Mouse (Mus musculus) kidney, embryonic 15.5 days (tissue): ENCODE measurements at regions not wholly inside any gene's neighbourhood (a gene's known extent, or its start where the extent isn't known, plus 50 kb on each side); places are given as distances from the start of the nearest gene placed in this dataset.
A peak's percentile ranks its signal among the peaks of the same experiment; 100 is the strongest.
"Not testable (repeated sequence)": the region's sequence is repeated elsewhere in the genome, so short reads cannot be mapped to it uniquely, and the experiment has no call there.

ENCODE experiments used
- ATAC-seq: fragments of 200-750 bp; cut with Nextera tagmentation; replicated peaks from 2 replicates; pipeline ENCODE4 v1.8.0; 2017; ENCODE audit warnings: moderate TSS enrichment; ENCODE audit not compliant: low FRiP score
- H3K27ac ChIP-seq: fragments of 300-500 bp; sonication (generic); 2 replicates; pipeline ENCODE4 v1.5.1; 2015; ENCODE audit warnings: mild to moderate bottlenecking, inconsistent platforms
- H3K27me3 ChIP-seq: fragments of 300-500 bp; sonication (generic); 2 replicates; pipeline ENCODE4 v1.6.1; 2015; ENCODE audit warnings: inconsistent platforms
- H3K36me3 ChIP-seq: fragments of 300-500 bp; sonication (generic); 2 replicates; pipeline ENCODE4 v1.6.1; 2015; ENCODE audit warnings: inconsistent platforms
- H3K4me1 ChIP-seq: fragments of 300-500 bp; sonication (generic); 2 replicates; pipeline ENCODE4 v1.6.1; 2015; ENCODE audit warnings: inconsistent platforms
- H3K4me2 ChIP-seq: fragments of 300-500 bp; sonication (generic); 2 replicates; pipeline ENCODE4 v1.6.1; 2015; ENCODE audit warnings: moderate library complexity, mild to moderate bottlenecking, inconsistent platforms
- H3K4me3 ChIP-seq: fragments of 300-500 bp; sonication (generic); replicated peaks from 2 replicates; pipeline ENCODE4 v1.5.1; 2015; ENCODE audit warnings: mild to moderate bottlenecking, inconsistent platforms
- H3K9ac ChIP-seq: fragments of 300-500 bp; sonication (generic); 2 replicates; pipeline ENCODE4 v1.6.1; 2015; ENCODE audit warnings: mild to moderate bottlenecking, inconsistent platforms
- H3K9me3 ChIP-seq: fragments of 300-500 bp; sonication (generic); replicated peaks from 2 replicates; pipeline ENCODE4 v1.6.1; 2016; ENCODE audit warnings: inconsistent platforms
- WGBS: fragments of 180-500 bp; shearing (Covaris S2); methylation state at CpG from one replicate; pipeline ENCODE4 v1.1.7; 2015; ENCODE audit warnings: mixed read lengths; 5-methylcytosine and 5-hydroxymethylcytosine counted together

DNA sequence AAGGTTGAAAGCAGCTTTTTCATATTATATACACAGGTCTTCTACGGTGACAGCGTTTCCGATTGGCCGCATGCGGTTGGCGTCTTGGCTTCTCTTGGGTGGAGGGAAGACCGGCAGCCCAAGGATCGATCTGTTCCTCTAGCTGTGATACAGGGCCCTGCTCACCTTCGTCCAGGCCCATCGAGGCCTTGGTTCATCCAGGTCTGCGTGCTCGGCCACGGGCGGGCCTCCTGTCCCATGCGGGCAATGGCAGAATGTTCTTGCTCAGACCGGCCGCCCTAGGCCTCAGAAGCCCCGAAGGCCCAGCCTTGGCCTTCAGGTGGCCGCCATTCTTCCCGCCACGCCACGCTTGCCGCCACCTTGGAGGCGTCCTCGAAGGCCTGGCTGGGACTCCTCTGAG lies 194.4 kb upstream of the Ppp6c start:
- H3K4me3 ChIP-seq, result no peak overlapping the region
- H3K27ac ChIP-seq, result no peak overlapping the region
- H3K4me1 ChIP-seq, result no peaks in the 10 kb centered on the region
- H3K9ac ChIP-seq, result no peak overlapping the region
- no peak for ATAC-seq
- WGBS, result 94% methylated on average over 25 of the region's 25 CpGs
- no peak overlapping the region for H3K4me2 ChIP-seq
- no peaks in the 10 kb centered on the region for H3K36me3 ChIP-seq
- H3K9me3 ChIP-seq, result no peaks in the 10 kb centered on the region
- no peaks in the 10 kb centered on the region for H3K27me3 ChIP-seq

DNA sequence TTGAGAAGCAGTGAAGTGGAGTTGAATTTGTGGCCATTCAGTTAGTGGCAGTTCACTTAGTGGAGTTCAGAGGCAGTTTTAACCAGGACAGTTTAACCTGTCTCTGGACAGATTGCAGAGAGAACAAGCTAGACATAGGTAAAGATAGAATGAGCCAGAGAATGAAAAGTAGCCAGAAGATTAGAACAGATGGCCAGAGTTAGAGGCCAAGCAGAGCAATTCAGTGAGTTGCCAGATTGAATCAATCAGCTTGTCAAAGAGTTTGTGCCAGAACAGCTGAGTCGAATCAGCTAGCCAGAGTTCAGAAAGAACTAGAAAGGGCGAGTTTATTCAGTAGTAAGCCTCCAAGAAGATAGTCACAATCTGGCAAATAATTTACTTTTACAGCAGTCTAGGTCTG lies 174.1 kb upstream of the Ppp6c start:
- H3K4me1 ChIP-seq, result no peaks in the 10 kb centered on the region
- no peak for ATAC-seq
- H3K9me3 ChIP-seq, result no peaks in the 10 kb centered on the region
- H3K36me3 ChIP-seq, result no peaks in the 10 kb centered on the region
- no peaks in the 10 kb centered on the region for H3K27me3 ChIP-seq
- no peak overlapping the region for H3K4me3 ChIP-seq
- H3K27ac ChIP-seq, result no peak overlapping the region
- WGBS, result 39% methylated on average over 2 of the region's 2 CpGs
- H3K9ac ChIP-seq, result no peak overlapping the region
- no peak overlapping the region for H3K4me2 ChIP-seq

DNA sequence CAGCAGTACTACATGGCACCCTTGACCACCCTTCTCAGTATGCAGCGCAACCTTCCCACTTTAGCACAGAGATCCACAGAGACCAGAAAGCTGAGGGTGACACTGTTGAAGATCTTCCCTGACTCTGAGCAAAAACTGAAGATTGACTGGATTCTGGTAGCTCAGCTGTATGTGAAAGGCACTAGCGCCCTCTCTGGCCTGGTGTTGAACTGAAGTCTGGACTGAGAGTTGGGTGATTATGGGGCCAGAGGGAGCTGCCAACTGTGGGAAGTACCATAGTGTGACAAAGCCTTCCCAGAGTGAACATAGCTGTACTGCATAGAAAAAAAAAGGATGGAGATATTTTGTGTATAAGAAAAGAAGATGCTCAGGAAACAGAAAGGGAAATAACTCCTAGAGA lies 173.3 kb upstream of the Ppp6c start:
- no peaks in the 10 kb centered on the region for H3K9me3 ChIP-seq
- no peak overlapping the region for H3K27ac ChIP-seq
- no peak overlapping the region for H3K9ac ChIP-seq
- no peak for ATAC-seq
- 77% methylated on average over 2 of the region's 2 CpGs for WGBS
- no peaks in the 10 kb centered on the region for H3K4me1 ChIP-seq
- H3K4me3 ChIP-seq, result no peak overlapping the region
- no peaks in the 10 kb centered on the region for H3K27me3 ChIP-seq
- H3K4me2 ChIP-seq, result no peak overlapping the region
- H3K36me3 ChIP-seq, result no peaks in the 10 kb centered on the region

DNA sequence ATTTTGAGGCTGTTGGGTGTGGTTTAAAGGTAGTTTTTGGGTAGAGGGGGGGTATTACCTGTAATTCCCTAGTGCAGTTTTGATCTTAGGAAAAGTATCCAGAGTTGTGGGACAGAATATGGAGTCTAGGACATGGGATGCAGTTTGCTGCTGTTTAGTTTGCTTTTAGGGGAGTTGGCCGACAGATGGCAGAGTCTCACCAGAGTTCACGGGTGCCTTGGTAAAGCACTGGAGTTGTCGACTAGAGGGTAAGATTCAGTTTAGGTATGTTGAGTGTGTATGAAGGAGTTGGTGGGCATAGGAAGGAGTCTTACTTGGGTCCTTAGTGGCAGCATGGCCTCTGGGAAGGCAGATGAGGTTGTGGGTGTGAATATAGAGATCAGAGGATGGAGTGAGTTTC lies 168.4 kb upstream of the Ppp6c start:
- H3K9me3 ChIP-seq, result no peaks in the 10 kb centered on the region
- H3K9ac ChIP-seq, result no peak overlapping the region
- H3K4me1 ChIP-seq, result no peaks in the 10 kb centered on the region
- no peak overlapping the region for H3K27ac ChIP-seq
- ATAC-seq, result no peak
- no peak overlapping the region for H3K4me2 ChIP-seq
- no peaks in the 10 kb centered on the region for H3K36me3 ChIP-seq
- no peaks in the 10 kb centered on the region for H3K27me3 ChIP-seq
- no peak overlapping the region for H3K4me3 ChIP-seq
- 64% methylated on average over 3 of the region's 3 CpGs for WGBS

DNA sequence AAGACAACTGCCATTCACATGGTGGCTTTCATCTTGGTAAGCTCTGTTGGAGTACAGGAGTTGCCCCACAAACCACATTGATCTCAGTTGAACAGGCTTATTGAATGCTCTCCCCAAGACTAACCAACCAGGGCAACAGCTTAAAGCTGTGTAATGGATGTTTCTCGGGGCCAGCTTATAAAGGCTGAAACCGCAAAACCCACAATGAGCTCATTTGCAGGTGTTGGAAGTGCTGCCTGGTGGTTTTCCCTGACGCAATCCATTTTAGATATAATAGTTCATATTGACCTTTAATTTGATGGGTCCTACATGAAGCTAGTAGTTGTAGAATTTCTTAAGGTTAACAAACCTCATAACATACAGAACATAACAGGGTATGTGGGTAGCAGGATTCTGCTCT lies 151.0 kb upstream of the Ppp6c start:
- Histone ChIP-seq H3K36me3 (no peaks in the 10 kb centered on the region), H3K9ac (no peak overlapping the region), H3K27me3 (no peaks in the 10 kb centered on the region), H3K4me1 (no peaks in the 10 kb centered on the region), H3K9me3 (no peaks in the 10 kb centered on the region), H3K4me2 (no peak overlapping the region), H3K4me3 (no peak overlapping the region), H3K27ac (no peak overlapping the region)
- WGBS, result 89% methylated on average over 3 of the region's 3 CpGs
- ATAC-seq, result no peak

DNA sequence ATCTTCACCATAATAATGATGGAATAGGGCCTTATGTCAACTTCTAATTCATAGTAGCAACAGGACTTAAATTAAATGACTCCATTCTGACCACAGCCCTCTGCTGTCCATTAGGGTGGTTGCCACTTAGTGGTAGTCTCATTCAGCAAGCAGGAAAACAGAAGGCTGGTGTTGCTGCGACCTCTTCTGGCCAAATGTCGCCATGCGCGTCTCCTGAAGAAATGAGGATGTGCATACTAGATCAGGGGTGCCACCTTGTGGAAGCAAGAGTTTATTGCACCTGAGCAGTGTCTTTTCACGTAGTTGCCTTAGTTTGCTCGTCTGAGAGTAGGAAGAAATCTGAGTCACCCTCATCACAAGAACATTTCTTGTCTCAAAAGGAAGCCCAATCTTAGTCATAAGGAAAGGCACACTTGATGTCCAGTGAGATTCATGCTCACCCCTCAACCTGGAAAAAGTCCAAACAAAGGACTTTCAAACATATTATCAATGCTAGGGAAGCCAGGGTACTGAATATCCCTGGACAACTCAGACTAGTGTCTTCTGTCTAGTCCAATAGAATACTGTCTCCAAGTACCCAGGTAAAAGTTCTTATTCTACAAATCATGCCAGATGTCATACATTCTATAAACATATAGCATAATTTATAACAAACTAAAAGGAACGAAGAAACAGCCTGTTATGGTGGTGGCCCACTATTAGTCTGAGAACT lies 147.0 kb upstream of the Ppp6c start:
- no peaks in the 10 kb centered on the region for H3K27me3 ChIP-seq
- no peaks in the 10 kb centered on the region for H3K9me3 ChIP-seq
- H3K4me3 ChIP-seq, result no peak overlapping the region
- WGBS, result 13% methylated on average over 7 of the region's 7 CpGs
- no peak overlapping the region for H3K9ac ChIP-seq
- ATAC-seq, result peak; percentile 94
- H3K36me3 ChIP-seq, result no peaks in the 10 kb centered on the region
- H3K4me2 ChIP-seq, result no peak overlapping the region
- H3K27ac ChIP-seq, result no peak overlapping the region
- H3K4me1 ChIP-seq, result no peaks in the 10 kb centered on the region

DNA sequence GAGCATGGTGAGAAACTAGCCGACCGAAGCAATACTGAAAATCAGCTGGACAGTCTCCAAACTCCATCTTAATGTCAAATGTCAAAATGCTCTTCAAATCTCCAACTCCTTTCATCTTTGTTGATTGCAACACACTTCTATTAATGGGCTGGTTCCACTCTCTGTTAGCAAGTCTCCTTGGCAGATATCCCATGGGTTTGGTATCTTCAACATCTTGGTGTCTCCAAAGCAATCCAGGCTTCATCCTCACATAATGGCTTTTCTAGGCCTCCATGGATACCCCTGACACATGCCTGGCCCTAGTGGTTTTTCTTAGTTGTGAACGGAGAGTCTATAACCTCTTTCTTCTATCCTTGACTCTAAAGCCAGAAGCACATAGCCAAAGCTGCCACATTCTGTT lies 118.0 kb upstream of the Ppp6c start:
- no peak overlapping the region for H3K4me3 ChIP-seq
- ATAC-seq, result no peak
- no peaks in the 10 kb centered on the region for H3K27me3 ChIP-seq
- peaks cover 6% of the 10 kb centered on the region; the same call in 1 of the 2 replicates for H3K4me1 ChIP-seq
- no peak overlapping the region for H3K9ac ChIP-seq
- no peaks in the 10 kb centered on the region for H3K36me3 ChIP-seq
- no peaks in the 10 kb centered on the region for H3K9me3 ChIP-seq
- 95% methylated on average over 3 of the region's 3 CpGs for WGBS
- no peak overlapping the region for H3K27ac ChIP-seq
- H3K4me2 ChIP-seq, result no peak overlapping the region

DNA sequence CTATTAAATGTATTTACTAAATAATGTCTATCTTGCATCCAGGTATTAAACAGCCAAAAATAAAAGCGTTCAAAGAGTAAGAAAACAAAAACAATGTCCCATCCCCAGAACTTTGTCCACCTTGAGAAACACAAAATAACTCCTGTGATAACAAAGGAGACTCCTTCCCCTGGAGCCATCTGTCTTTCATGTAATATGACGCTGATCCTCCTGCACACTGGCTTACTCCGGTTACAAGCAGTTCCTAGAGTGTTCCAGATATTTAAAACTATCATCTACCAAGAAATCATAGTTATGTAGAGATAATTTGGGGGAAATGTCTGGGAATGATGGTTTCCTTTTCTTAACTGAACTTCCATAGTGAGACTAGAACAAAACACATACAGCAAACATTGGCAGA lies 114.2 kb upstream of the Ppp6c start:
- WGBS, result 12% methylated on average over 3 of the region's 3 CpGs
- no peak overlapping the region for H3K9ac ChIP-seq

DNA sequence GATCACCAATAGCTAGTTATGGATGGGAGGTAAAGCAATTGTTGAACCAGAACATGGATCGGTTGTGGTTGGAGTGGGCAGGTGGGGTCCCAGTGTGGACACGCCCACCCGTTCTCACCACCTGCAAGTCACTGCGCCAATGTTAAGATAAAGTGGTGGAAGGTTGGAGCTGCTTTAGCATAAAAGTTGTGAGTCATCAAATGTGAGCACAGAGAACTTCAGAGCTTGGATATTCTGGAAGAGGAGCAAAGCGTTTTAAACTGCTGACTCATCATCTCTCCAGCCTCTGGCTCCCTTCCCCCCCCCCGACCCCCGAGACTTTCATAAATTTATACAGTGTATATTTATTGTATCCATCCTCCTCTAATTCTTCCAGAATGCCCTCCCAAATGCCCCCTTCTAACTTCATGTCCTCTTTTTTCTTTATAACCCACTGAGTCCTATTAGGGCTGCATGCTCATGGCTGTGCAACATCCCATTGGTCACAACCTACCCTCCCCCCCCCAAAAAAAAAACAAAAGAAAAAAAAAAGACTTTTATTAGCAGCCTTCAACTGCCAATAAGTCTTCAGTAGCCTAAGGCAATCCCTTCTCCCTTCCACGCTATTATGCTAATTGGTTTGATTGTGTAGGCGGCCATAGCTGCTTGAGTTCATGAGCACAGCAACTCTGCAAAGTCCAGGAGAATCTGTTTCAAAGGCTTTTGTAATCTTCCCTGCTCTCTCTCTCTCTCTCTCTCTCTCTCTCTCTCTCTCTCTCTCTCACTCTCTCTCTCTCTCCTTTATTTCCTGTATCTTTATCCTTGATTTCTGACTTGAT lies 112.8 kb upstream of the Ppp6c start:
- H3K4me3 ChIP-seq, result no peak overlapping the region
- peak; percentile 22; the same call in 1 of the 2 replicates for ATAC-seq
- H3K27ac ChIP-seq, result no peak overlapping the region
- H3K36me3 ChIP-seq, result no peaks in the 10 kb centered on the region
- no peaks in the 10 kb centered on the region for H3K9me3 ChIP-seq
- peaks cover 6% of the 10 kb centered on the region; the same call in 1 of the 2 replicates for H3K4me1 ChIP-seq
- WGBS, result 68% methylated on average over 9 of the region's 9 CpGs
- H3K4me2 ChIP-seq, result no peak overlapping the region
- no peaks in the 10 kb centered on the region for H3K27me3 ChIP-seq
- H3K9ac ChIP-seq, result no peak overlapping the region

More for the DNA sequence above, 114.2 kb upstream of the Ppp6c start:
- Histone ChIP-seq H3K9me3 (no peaks in the 10 kb centered on the region), H3K27me3 (no peaks in the 10 kb centered on the region), H3K36me3 (no peaks in the 10 kb centered on the region), H3K27ac (no peak overlapping the region), H3K4me3 (no peak overlapping the region), H3K4me1 (peaks cover 6% of the 10 kb centered on the region; the same call in 1 of the 2 replicates), H3K4me2 (no peak overlapping the region)
- ATAC-seq, result 0 out of 2 replicates have a peak, but pooled peaks have one; percentile 56

DNA sequence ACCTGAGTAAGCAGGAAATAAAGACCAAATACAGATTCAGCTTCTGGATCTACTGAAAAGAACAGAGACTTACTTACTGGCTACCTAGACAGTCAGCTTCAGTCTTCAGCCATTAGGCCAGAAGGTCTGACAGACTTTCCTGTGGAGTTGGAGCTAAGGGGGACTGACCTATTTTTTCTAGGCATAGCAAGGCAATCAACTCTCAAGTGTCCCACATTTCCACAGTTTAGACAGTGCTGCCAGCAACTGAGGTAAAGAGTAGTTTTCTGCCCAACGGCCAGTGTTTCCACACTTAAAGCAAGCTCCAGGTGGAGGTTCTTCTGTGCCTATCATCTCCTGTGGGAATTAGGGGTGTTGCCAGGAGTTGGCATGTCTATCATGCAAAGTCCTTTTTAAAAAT lies 111.3 kb upstream of the Ppp6c start:
- Histone ChIP-seq H3K4me3 (no peak overlapping the region), H3K4me2 (no peak overlapping the region), H3K27ac (no peak overlapping the region), H3K9me3 (no peaks in the 10 kb centered on the region), H3K36me3 (no peaks in the 10 kb centered on the region), H3K27me3 (no peaks in the 10 kb centered on the region), H3K4me1 (peaks cover 6% of the 10 kb centered on the region; the same call in 1 of the 2 replicates), H3K9ac (no peak overlapping the region)
- no peak for ATAC-seq
- 100% methylated on average over 1 of the region's 1 CpGs for WGBS

DNA sequence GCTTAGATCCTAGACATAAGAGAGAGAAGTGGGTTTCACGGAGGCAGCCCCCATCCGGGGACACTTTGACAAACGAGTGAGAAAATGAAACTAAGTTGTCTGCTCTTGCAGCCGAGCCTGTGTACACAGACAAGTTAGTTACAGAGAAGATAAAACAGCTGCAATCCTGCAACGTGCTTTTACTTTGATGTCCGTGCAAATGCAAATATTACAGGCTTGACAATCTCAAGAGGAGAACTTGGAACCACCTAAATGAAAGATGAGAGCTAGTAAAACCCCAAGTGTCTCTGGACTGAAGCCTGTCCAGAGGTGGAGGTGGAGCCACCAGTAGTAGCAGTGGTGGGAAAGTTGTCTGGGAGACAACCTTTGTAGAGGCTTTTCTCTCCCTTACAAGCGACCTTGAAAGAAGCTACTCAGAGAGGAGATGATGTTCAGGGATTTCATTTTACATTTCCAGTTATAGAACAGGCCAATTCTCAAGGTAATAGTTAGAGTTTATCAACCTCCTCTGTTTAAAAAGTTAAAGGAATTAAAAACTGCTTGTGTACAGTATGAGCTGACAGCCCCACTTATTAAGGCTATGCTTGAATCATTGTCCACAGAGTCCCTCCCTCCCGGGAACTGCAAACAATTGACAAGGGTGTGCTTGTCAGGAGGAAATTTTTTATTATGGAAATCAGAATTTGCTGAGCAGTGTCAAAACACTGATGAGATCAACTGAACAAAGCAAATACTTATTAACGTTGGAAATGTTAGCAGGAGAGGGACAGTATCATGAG lies 99.7 kb upstream of the Ppp6c start:
- H3K36me3 ChIP-seq, result no peaks in the 10 kb centered on the region
- no peaks in the 10 kb centered on the region for H3K4me1 ChIP-seq
- peak overlapping the region; percentile 44 for H3K4me2 ChIP-seq
- H3K9ac ChIP-seq, result no peak overlapping the region
- no peaks in the 10 kb centered on the region for H3K27me3 ChIP-seq
- ATAC-seq, result no peak; the same call in 1 of the 2 replicates
- no peaks in the 10 kb centered on the region for H3K9me3 ChIP-seq
- H3K27ac ChIP-seq, result no peak overlapping the region
- H3K4me3 ChIP-seq, result peak overlapping the region; percentile 16
- 35% methylated on average over 9 of the region's 9 CpGs for WGBS

DNA sequence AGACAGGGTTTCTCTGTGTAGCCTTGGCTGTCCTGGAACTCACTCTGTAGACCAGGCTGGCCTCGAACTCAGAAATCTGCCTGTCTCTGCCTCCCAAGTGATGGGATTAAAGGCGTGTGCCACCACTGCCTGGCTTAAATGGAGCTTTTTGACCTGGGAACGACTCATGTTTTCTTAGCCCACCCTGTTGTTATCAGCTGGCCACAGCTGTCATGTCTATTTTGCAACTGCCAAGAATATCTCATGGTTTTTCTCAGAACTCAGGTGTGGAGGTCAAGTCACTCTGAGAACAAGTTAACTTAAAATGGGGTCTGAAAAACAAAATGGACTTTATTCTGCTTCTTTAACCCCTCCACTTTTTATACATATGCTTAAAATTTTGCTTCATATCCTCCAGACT lies 98.9 kb upstream of the Ppp6c start:
- H3K9ac ChIP-seq, H3K4me3 ChIP-seq, H3K27me3 ChIP-seq, H3K36me3 ChIP-seq, H3K27ac ChIP-seq, H3K9me3 ChIP-seq, H3K4me1 ChIP-seq: not testable (repeated sequence)
- WGBS, result 70% methylated on average over 3 of the region's 3 CpGs
- peak; percentile 49; the same call in 1 of the 2 replicates for ATAC-seq
- peak overlapping the region; percentile 44; the same call in 1 of the 2 replicates for H3K4me2 ChIP-seq
